Mouse (Mus musculus): ENCODE measurements around the gene Atp8a1. TPM values are rescaled to one million over a fixed set of nuclear protein-coding genes. Genes with fewer than 3 reads are reported as not detected.

Gene Atp8a1
- polyA plus RNA-seq, 1 experiment from 2014 or later: 44.5 TPM

DNA sequence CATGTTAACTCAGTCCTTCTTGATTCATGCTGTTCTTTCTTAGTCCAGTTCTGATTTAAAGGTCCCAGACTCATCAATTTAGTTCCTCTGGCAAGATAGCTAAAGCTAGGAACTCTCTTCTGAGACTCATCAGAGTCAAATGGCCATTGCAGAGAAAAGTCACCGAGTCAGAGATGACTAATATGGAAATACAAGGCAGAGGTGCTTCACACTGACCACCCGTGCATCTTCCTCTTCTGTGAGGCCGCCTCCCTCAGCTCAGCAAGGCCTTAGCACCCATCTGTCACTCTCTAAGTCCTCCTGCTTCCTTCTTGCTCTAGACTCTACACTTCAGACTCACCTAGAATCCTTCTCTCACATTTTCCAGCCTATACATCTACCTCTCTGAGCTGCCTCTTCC lies 108.0 kb downstream of the Atp8a1 start:
- WGBS: 83% methylated on average over 3 of the region's 3 CpGs
- no peak for TF ChIP-seq CTCF (IDR thresholded peaks at IDR 0.05; ENCODE audit: low read depth)
- Histone ChIP-seq H3K4me1 (ENCODE audit: insufficient read depth) (no peaks in the 10 kb centered on the region), H3K4me3 (ENCODE audit: low read depth, low read length) (no peak overlapping the region), H3K9me3 (ENCODE audit: low read depth, low read length) (no peaks in the 10 kb centered on the region), H3K27ac (ENCODE audit: low read depth) (no peak overlapping the region), H3K9ac (no peak overlapping the region), H3K4me2 (no peak overlapping the region), H3K36me3 (ENCODE audit: insufficient read depth) (peaks cover 4% of the 10 kb centered on the region; the same call in 1 of the 2 replicates), H3K27me3 (ENCODE audit: insufficient read depth, low read length) (no peaks in the 10 kb centered on the region)
- DNase-seq: no peak
- ATAC-seq (ENCODE audit: insufficient read depth): no peak

DNA sequence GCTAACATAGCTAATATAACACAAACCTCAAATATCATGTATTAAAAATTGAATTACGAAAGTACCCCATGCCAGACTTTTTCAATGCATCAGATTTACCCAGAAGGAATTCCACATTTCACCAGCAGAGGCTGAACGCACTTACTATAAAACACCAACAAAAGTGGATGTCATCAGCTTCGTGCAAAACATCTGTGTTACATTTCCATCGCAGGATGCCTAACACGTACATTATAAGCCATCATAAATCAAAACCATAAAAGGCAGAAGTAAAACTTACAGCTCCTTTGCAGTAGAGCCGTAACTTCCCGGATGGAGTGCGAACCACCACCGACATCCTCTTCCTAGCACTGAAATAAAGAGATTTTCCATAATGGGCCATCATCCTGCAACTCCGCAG lies 109.1 kb downstream of the Atp8a1 start:
- peak; percentile 56 for TF ChIP-seq CTCF (IDR thresholded peaks at IDR 0.05; ENCODE audit: low read depth)
- Histone ChIP-seq H3K4me1 (ENCODE audit: insufficient read depth) (no peaks in the 10 kb centered on the region), H3K27me3 (ENCODE audit: insufficient read depth, low read length) (no peaks in the 10 kb centered on the region), H3K4me2 (no peak overlapping the region), H3K9ac (no peak overlapping the region), H3K27ac (ENCODE audit: low read depth) (no peak overlapping the region), H3K4me3 (ENCODE audit: low read depth, low read length) (no peak overlapping the region), H3K36me3 (ENCODE audit: insufficient read depth) (0 out of 2 replicates have a peak, but pooled peaks cover 2% of the 10 kb centered on the region), H3K9me3 (ENCODE audit: low read depth, low read length) (no peaks in the 10 kb centered on the region)
- DNase-seq: peak; percentile 74
- 52% methylated on average over 10 of the region's 10 CpGs for WGBS
- peak; percentile 69; the same call in 1 of the 2 replicates for ATAC-seq (ENCODE audit: insufficient read depth)

DNA sequence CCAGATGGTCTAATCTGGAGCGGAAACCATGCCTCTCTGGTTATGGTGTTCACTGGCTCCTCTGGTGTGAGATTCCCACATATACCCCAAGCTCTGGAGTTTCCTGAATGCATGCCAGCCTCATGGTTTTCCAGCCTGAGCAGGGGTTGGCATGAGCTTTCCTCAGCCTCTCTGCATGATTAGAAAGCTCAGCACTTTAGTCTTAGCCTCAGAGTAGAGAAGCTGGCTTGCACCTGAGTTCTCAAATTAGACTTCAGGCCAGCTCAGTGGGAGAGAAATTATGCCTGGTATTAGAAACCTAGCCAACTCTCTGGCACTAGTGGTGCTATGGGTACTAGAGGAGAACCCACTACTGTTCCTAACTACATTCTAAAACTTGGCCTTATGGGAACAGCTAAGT lies 111.5 kb downstream of the Atp8a1 start:
- no peak for DNase-seq
- no peak for ATAC-seq (ENCODE audit: insufficient read depth)

DNA sequence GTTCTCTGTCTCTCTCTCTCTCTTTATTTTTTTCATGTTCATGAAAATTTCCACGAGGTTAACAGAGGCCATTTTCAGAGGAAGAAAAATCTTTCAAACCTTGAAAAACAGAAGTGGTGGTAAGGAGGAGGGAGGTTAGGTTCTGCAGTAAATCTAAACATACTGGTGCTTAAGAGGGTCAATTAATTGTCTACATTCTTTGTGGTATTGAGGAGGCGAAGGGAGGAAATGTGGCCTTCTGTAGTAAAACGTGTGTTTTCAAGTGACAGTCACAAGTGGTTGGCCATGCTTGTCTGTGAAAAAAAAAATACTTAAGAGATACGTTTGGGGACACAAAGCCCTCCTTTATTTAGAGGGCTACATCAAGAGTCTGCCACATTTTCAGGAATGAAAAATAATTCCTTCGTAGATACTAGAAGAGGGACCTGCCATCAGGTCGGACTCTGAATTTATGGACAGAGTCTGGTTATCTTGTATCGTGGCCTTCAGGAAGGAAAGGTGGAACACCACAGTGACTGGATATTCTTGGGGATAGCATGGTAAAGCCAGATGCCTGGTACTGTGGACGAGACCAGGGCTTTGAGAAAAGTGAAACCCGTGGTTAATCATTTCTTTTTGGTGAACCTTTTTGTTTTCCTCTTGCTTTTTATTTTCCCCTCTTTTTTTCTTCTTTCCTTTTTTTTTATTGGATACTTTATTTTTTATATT lies 113.5 kb downstream of the Atp8a1 start:
- Histone ChIP-seq H3K4me1 (ENCODE audit: insufficient read depth) (no peaks in the 10 kb centered on the region), H3K9me3 (ENCODE audit: low read depth, low read length) (no peaks in the 10 kb centered on the region), H3K4me3 (ENCODE audit: low read depth, low read length) (no peak overlapping the region), H3K4me2 (no peak overlapping the region), H3K36me3 (ENCODE audit: insufficient read depth) (0 out of 2 replicates have a peak, but pooled peaks cover 10% of the 10 kb centered on the region), H3K9ac (no peak overlapping the region), H3K27ac (ENCODE audit: low read depth) (no peak overlapping the region), H3K27me3 (ENCODE audit: insufficient read depth, low read length) (no peaks in the 10 kb centered on the region)
- 63% methylated on average over 9 of the region's 9 CpGs for WGBS
- TF ChIP-seq CTCF (IDR thresholded peaks at IDR 0.05; ENCODE audit: low read depth): no peak
- no peak for DNase-seq
- no peak for ATAC-seq (ENCODE audit: insufficient read depth)

More for the DNA sequence above, 111.5 kb downstream of the Atp8a1 start:
- Histone ChIP-seq H3K4me3 (ENCODE audit: low read depth, low read length) (no peak overlapping the region), H3K36me3 (ENCODE audit: insufficient read depth) (0 out of 2 replicates have a peak, but pooled peaks cover 5% of the 10 kb centered on the region), H3K4me1 (ENCODE audit: insufficient read depth) (no peaks in the 10 kb centered on the region), H3K27me3 (ENCODE audit: insufficient read depth, low read length) (no peaks in the 10 kb centered on the region), H3K9me3 (ENCODE audit: low read depth, low read length) (no peaks in the 10 kb centered on the region), H3K4me2 (no peak overlapping the region), H3K9ac (no peak overlapping the region), H3K27ac (ENCODE audit: low read depth) (no peak overlapping the region)
- no peak for TF ChIP-seq CTCF (IDR thresholded peaks at IDR 0.05; ENCODE audit: low read depth)
- WGBS: 97% methylated on average over 1 of the region's 1 CpGs

- H3K27me3 ChIP-seq (ENCODE audit: insufficient read depth, low read length): no peaks in the 10 kb centered on the region
- ATAC-seq (ENCODE audit: insufficient read depth) (no peak), DNase-seq (no peak)
- no peak overlapping the region for H3K4me2 ChIP-seq
- no peak overlapping the region for H3K9ac ChIP-seq
- no peaks in the 10 kb centered on the region for H3K9me3 ChIP-seq (ENCODE audit: low read depth, low read length)
- H3K4me3 ChIP-seq (ENCODE audit: low read depth, low read length): no peak overlapping the region
- 0 out of 2 replicates have a peak, but pooled peaks cover 10% of the 10 kb centered on the region for H3K36me3 ChIP-seq (ENCODE audit: insufficient read depth)
- 85% methylated on average over 6 of the region's 6 CpGs for WGBS
- H3K27ac ChIP-seq (ENCODE audit: low read depth): no peak overlapping the region
- TF ChIP-seq CTCF (IDR thresholded peaks at IDR 0.05; ENCODE audit: low read depth): no peak
- no peaks in the 10 kb centered on the region for H3K4me1 ChIP-seq (ENCODE audit: insufficient read depth)
These were observed 114.1 kb downstream of the Atp8a1 start for GRCm38 (mm10) chr5:67733150-67733549.

DNA sequence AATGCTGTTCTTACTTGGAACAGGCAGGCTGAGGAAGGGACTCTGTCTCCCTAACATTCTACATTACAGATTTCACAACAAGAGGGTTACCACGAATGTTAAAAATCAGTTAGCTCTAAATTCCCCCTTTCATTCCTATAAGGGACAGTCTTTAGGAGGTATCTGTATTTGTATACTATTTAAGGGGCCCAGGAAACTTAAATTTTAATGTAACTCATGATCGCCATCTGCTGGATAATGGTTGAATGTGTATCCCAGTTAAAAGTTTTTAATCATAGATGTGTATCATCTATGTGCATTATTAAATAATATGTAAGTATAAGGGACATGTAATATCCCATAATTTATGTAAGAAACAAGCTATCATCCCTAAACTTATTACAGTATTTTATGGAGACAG lies 119.5 kb downstream of the Atp8a1 start:
- WGBS: 13% methylated on average over 2 of the region's 2 CpGs
- H3K9ac ChIP-seq: no peak overlapping the region
- no peaks in the 10 kb centered on the region for H3K4me1 ChIP-seq (ENCODE audit: insufficient read depth)
- H3K27me3 ChIP-seq (ENCODE audit: insufficient read depth, low read length): no peaks in the 10 kb centered on the region
- TF ChIP-seq CTCF (IDR thresholded peaks at IDR 0.05; ENCODE audit: low read depth): peak; percentile 47
- H3K36me3 ChIP-seq (ENCODE audit: insufficient read depth): 0 out of 2 replicates have a peak, but pooled peaks cover 5% of the 10 kb centered on the region
- no peak overlapping the region for H3K27ac ChIP-seq (ENCODE audit: low read depth)
- no peak overlapping the region for H3K4me2 ChIP-seq
- H3K4me3 ChIP-seq (ENCODE audit: low read depth, low read length): no peak overlapping the region
- peak; percentile 61; the same call in 1 of the 2 replicates for ATAC-seq (ENCODE audit: insufficient read depth)
- peak; percentile 89 for DNase-seq
- no peaks in the 10 kb centered on the region for H3K9me3 ChIP-seq (ENCODE audit: low read depth, low read length)

DNA sequence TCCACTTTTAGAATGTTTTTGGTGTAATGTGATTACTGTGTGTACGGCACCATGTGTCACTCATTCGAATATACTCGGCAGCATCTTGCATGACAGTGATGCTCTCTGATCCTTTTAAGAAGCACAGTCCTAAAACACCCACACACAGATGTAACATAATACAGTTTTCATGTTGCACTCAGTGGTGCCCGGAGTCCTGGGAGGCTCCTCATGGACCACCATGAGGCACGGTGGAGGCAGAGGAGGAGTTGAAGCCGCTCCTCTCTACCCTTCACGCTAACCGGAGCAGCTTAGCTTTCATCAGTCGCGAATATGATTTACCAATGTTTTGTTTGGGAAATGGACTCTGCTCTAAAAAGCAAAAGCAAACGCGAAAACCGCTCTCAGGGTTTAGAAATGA lies 120.4 kb downstream of the Atp8a1 start:
- H3K9ac ChIP-seq: no peak overlapping the region
- no peak overlapping the region for H3K4me2 ChIP-seq
- H3K27ac ChIP-seq (ENCODE audit: low read depth): no peak overlapping the region
- H3K9me3 ChIP-seq (ENCODE audit: low read depth, low read length): no peaks in the 10 kb centered on the region
- H3K4me3 ChIP-seq (ENCODE audit: low read depth, low read length): no peak overlapping the region
- DNase-seq (no peak), ATAC-seq (ENCODE audit: insufficient read depth) (no peak)
- no peaks in the 10 kb centered on the region for H3K4me1 ChIP-seq (ENCODE audit: insufficient read depth)
- TF ChIP-seq CTCF (IDR thresholded peaks at IDR 0.05; ENCODE audit: low read depth): no peak
- no peaks in the 10 kb centered on the region for H3K27me3 ChIP-seq (ENCODE audit: insufficient read depth, low read length)
- WGBS: 82% methylated on average over 13 of the region's 13 CpGs
- 0 out of 2 replicates have a peak, but pooled peaks cover 5% of the 10 kb centered on the region for H3K36me3 ChIP-seq (ENCODE audit: insufficient read depth)

All from lung, embryonic 14.5 days (tissue).